Mouse (Mus musculus): ENCODE data around the gene Arhgap23. TPM values are rescaled to one million over a fixed set of nuclear protein-coding genes. Genes with fewer than 3 reads are reported as not detected.

The Arhgap23 gene
- polyA plus RNA-seq, 1 experiment from 2014 or later: 3.9 TPM

DNA sequence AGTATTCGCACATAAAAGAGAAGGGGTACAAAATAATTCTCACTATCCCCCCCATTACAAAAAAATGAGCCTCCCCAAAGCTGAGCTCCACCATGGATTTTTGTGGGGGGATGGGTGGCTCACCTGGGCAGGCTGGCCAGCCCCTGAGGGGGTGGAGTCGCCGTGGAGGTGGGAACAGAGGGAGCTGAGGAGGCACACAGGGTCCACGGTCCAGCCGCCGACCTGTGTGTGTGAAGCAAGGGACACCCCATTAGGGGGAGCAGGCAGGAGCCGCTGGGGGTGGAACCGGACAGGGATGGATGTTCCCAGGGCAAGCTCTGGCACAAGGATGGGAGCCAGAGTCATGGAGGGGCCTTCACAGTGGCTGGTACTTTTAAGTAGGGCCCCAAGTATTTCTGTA, 133.4 kb downstream of the Arhgap23 start:
- no peak for DNase-seq (ENCODE audit: low spot score)
- Histone ChIP-seq H3K36me3 (no peaks in the 10 kb centered on the region), H3K27me3 (ENCODE audit: low read depth, poor library complexity, severe bottlenecking) (peaks cover 100% of the 10 kb centered on the region), H3K4me3 (no peak overlapping the region), H3K9me3 (replicated peaks) (no peaks in the 10 kb centered on the region), H3K27ac (no peak overlapping the region), H3K4me1 (peaks cover 47% of the 10 kb centered on the region)
- WGBS: 38% methylated on average over 8 of the region's 8 CpGs

Other genes starting within 250 kb of the Arhgap23 start
- gene Kpnb1, start 227.7 kb upstream of the Arhgap23 start, polyA plus RNA-seq (2016; fragmentation: Nextera tagmentation; extraction: Ambion mirVana): 82.8 and 88.9 TPM in 2 replicates
- 61.6 and 70.5 TPM in 2 replicates for gene Npepps, start 134.9 kb upstream of the Arhgap23 start, polyA plus RNA-seq (2016; fragmentation: Nextera tagmentation; extraction: Ambion mirVana)
- gene Mrpl45, start 99.8 kb upstream of the Arhgap23 start, polyA plus RNA-seq (2016; fragmentation: Nextera tagmentation; extraction: Ambion mirVana): 64.9 and 66.1 TPM in 2 replicates
- 0.10 and 0.11 TPM in 2 replicates for gene Gpr179, start 63.5 kb upstream of the Arhgap23 start, polyA plus RNA-seq (2016; fragmentation: Nextera tagmentation; extraction: Ambion mirVana)
- gene Socs7, start 53.0 kb upstream of the Arhgap23 start, polyA plus RNA-seq (2016; fragmentation: Nextera tagmentation; extraction: Ambion mirVana): 3.5 and 4.4 TPM in 2 replicates
- 0.49 and 0.54 TPM in 2 replicates for gene 4933428G20Rik, start 84.8 kb downstream of the Arhgap23 start, polyA plus RNA-seq (2016; fragmentation: Nextera tagmentation; extraction: Ambion mirVana)
- gene Srcin1, start 160.7 kb downstream of the Arhgap23 start, polyA plus RNA-seq (2016; fragmentation: Nextera tagmentation; extraction: Ambion mirVana): 0.24 and 0.25 TPM in 2 replicates
- 16.1 and 23.8 TPM in 2 replicates for gene Epop, start 214.2 kb downstream of the Arhgap23 start, polyA plus RNA-seq (2016; fragmentation: Nextera tagmentation; extraction: Ambion mirVana)
- gene Mllt6, start 247.9 kb downstream of the Arhgap23 start, polyA plus RNA-seq (2016; fragmentation: Nextera tagmentation; extraction: Ambion mirVana): 2.5 TPM in 2 replicates

Data from limb, embryonic 10.5 days (tissue).